Mouse (Mus musculus): ENCODE results near the gene Ninj2. TPM values are rescaled to one million over a fixed set of nuclear protein-coding genes. Genes with fewer than 3 reads are reported as not detected.

Gene Ninj2
- total RNA-seq, 1 experiment = 1.2 TPM

GRCm38 (mm10) chr6:120179044-120179755, 86.0 kb downstream of the Ninj2 start:
- H3K4me1 ChIP-seq (ENCODE audit: control insufficient read depth in 2 of 2, insufficient read depth in 2 of 2, low read length in 2 of 2, poor library complexity in 1 of 2) = peaks cover 0 to 16% of the 10 kb centered on the region in 2 experiments; a peak in 2 of 4 replicates
- no peak overlapping the region for H3K4me3 ChIP-seq (ENCODE audit: insufficient read depth in 1 of 2, low read depth in 1 of 2, low read length in 2 of 2, poor library complexity in 1 of 2, severe bottlenecking in 1 of 2)
- H3K27ac ChIP-seq (ENCODE audit: insufficient read depth, low read depth, low read length, poor library complexity, severe bottlenecking) = no peak overlapping the region
- no peak overlapping the region for H3K9ac ChIP-seq (ENCODE audit: insufficient read depth, low read depth, low read length, poor library complexity, severe bottlenecking)
- in situ Hi-C loops (cut with MboI; ENCODE audit: low sequenced_read_pairs in 2 of 2, unreplicated experiment in 2 of 2) = loop anchor here in 1 of 2 experiments (25.0 kb wide), 1 partner anchor 692 kb away; the partner anchor contains the start of gene Fbxl14
- no peak for DNase-seq (ENCODE audit: low read depth, low spot score)
- no peaks in the 10 kb centered on the region for H3K9me3 ChIP-seq (ENCODE audit: control insufficient read depth, insufficient read depth, low read depth, low read length)
- H3K36me3 ChIP-seq (ENCODE audit: control insufficient read depth, insufficient read depth, low read length, poor library complexity, severe bottlenecking) = no peaks in the 10 kb centered on the region
- no peak for TF ChIP-seq ZC3H11A (IDR thresholded peaks at IDR 0.05; ENCODE audit: borderline replicate concordance, low read depth, low read length)

- no peak overlapping the region for H3K4me3 ChIP-seq (ENCODE audit: insufficient read depth in 1 of 2, low read depth in 1 of 2, low read length in 2 of 2, poor library complexity in 1 of 2, severe bottlenecking in 1 of 2)
- no peak overlapping the region for H3K27ac ChIP-seq (ENCODE audit: insufficient read depth, low read depth, low read length, poor library complexity, severe bottlenecking)
- in situ Hi-C loops (cut with MboI; ENCODE audit: low sequenced_read_pairs in 2 of 2, unreplicated experiment in 2 of 2) = loop anchor here in 1 of 2 experiments (25.0 kb wide), 1 partner anchor 692 kb away; the partner anchor contains the start of gene Fbxl14
- no peaks in the 10 kb centered on the region for H3K36me3 ChIP-seq (ENCODE audit: control insufficient read depth, insufficient read depth, low read length, poor library complexity, severe bottlenecking)
- no peak overlapping the region for H3K9ac ChIP-seq (ENCODE audit: insufficient read depth, low read depth, low read length, poor library complexity, severe bottlenecking)
- DNase-seq (ENCODE audit: low read depth, low spot score) = no peak
- H3K4me1 ChIP-seq (ENCODE audit: control insufficient read depth in 2 of 2, insufficient read depth in 2 of 2, low read length in 2 of 2, poor library complexity in 1 of 2) = peaks cover 0 to 20% of the 10 kb centered on the region in 2 experiments; a peak in 2 of 4 replicates
- TF ChIP-seq HCFC1 (IDR thresholded peaks at IDR 0.05; ENCODE audit: borderline replicate concordance, insufficient read depth, low read length) (no peak), ZC3H11A (IDR thresholded peaks at IDR 0.05; ENCODE audit: borderline replicate concordance, low read depth, low read length) (no peak), CHD2 (IDR thresholded peaks at IDR 0.05; ENCODE audit: low read depth, low read length) (no peak), ZNF384 (IDR thresholded peaks at IDR 0.05; ENCODE audit: low read depth, low read length) (no peak), MAFK (IDR thresholded peaks at IDR 0.05; ENCODE audit: insufficient read depth, low read depth, low read length) (no peak)
- H3K9me3 ChIP-seq (ENCODE audit: control insufficient read depth, insufficient read depth, low read depth, low read length) = no peaks in the 10 kb centered on the region
Measured at GRCm38 (mm10) chr6:120179756-120180206, 86.6 kb downstream of the Ninj2 start.

GRCm38 (mm10) chr6:120180492-120180891, 87.3 kb downstream of the Ninj2 start:
- H3K9ac ChIP-seq (ENCODE audit: insufficient read depth, low read depth, low read length, poor library complexity, severe bottlenecking) = no peak overlapping the region
- no peaks in the 10 kb centered on the region for H3K36me3 ChIP-seq (ENCODE audit: control insufficient read depth, insufficient read depth, low read length, poor library complexity, severe bottlenecking)
- no peak overlapping the region for H3K27ac ChIP-seq (ENCODE audit: insufficient read depth, low read depth, low read length, poor library complexity, severe bottlenecking)
- no peak overlapping the region for H3K4me3 ChIP-seq (ENCODE audit: insufficient read depth in 1 of 2, low read depth in 1 of 2, low read length in 2 of 2, poor library complexity in 1 of 2, severe bottlenecking in 1 of 2)
- DNase-seq (ENCODE audit: low read depth, low spot score) = no peak
- TF ChIP-seq CHD2 (IDR thresholded peaks at IDR 0.05; ENCODE audit: low read depth, low read length) (no peak), HCFC1 (IDR thresholded peaks at IDR 0.05; ENCODE audit: borderline replicate concordance, insufficient read depth, low read length) (no peak), MAFK (IDR thresholded peaks at IDR 0.05; ENCODE audit: insufficient read depth, low read depth, low read length) (no peak), ZNF384 (IDR thresholded peaks at IDR 0.05; ENCODE audit: low read depth, low read length) (no peak), ZC3H11A (IDR thresholded peaks at IDR 0.05; ENCODE audit: borderline replicate concordance, low read depth, low read length) (no peak)
- in situ Hi-C loops (cut with MboI; ENCODE audit: low sequenced_read_pairs in 2 of 2, unreplicated experiment in 2 of 2) = loop anchor here in 1 of 2 experiments (25.0 kb wide), 1 partner anchor 693 kb away; the partner anchor contains the start of gene Fbxl14
- H3K9me3 ChIP-seq (ENCODE audit: control insufficient read depth, insufficient read depth, low read depth, low read length) = no peaks in the 10 kb centered on the region
- H3K4me1 ChIP-seq (ENCODE audit: control insufficient read depth in 2 of 2, insufficient read depth in 2 of 2, low read length in 2 of 2, poor library complexity in 1 of 2) = peaks cover 0 to 22% of the 10 kb centered on the region in 2 experiments; a peak in 2 of 4 replicates

GRCm38 (mm10) chr6:120182160-120182559, 89.0 kb downstream of the Ninj2 start:
- DNase-seq (ENCODE audit: low read depth, low spot score) = no peak
- Histone ChIP-seq H3K27ac (ENCODE audit: insufficient read depth, low read depth, low read length, poor library complexity, severe bottlenecking) (no peak overlapping the region), H3K9me3 (ENCODE audit: control insufficient read depth, insufficient read depth, low read depth, low read length) (no peaks in the 10 kb centered on the region), H3K4me1 (ENCODE audit: control insufficient read depth in 2 of 2, insufficient read depth in 2 of 2, low read length in 2 of 2, poor library complexity in 1 of 2) (peaks cover 0 to 31% of the 10 kb centered on the region in 2 experiments; a peak in 3 of 4 replicates), H3K9ac (ENCODE audit: insufficient read depth, low read depth, low read length, poor library complexity, severe bottlenecking) (no peak overlapping the region), H3K4me3 (ENCODE audit: insufficient read depth in 1 of 2, low read depth in 1 of 2, low read length in 2 of 2, poor library complexity in 1 of 2, severe bottlenecking in 1 of 2) (no peak overlapping the region), H3K36me3 (ENCODE audit: control insufficient read depth, insufficient read depth, low read length, poor library complexity, severe bottlenecking) (no peaks in the 10 kb centered on the region)
- in situ Hi-C loops (cut with MboI; ENCODE audit: low sequenced_read_pairs in 2 of 2, unreplicated experiment in 2 of 2) = loop anchor here in 1 of 2 experiments (25.0 kb wide), 1 partner anchor 695 kb away; the partner anchor contains the start of gene Fbxl14
- TF ChIP-seq ZC3H11A (IDR thresholded peaks at IDR 0.05; ENCODE audit: borderline replicate concordance, low read depth, low read length) (no peak), ZNF384 (IDR thresholded peaks at IDR 0.05; ENCODE audit: low read depth, low read length) (no peak), CHD2 (IDR thresholded peaks at IDR 0.05; ENCODE audit: low read depth, low read length) (no peak), MAFK (IDR thresholded peaks at IDR 0.05; ENCODE audit: insufficient read depth, low read depth, low read length) (no peak), HCFC1 (IDR thresholded peaks at IDR 0.05; ENCODE audit: borderline replicate concordance, insufficient read depth, low read length) (no peak)

Data from ES-E14 (cell line).